Mouse (Mus musculus): ENCODE results near the gene Gm5930. TPM values are rescaled to one million over a fixed set of nuclear protein-coding genes. Genes with fewer than 3 reads are reported as not detected.
"Not testable (repeated sequence)": the region's sequence is repeated elsewhere in the genome, so short reads cannot be mapped to it uniquely, and the experiment has no call there.

Gm5930 gene
- polyA plus RNA-seq (2015; fragmentation: Nextera tagmentation; extraction: Ambion mirVana): not detected in 2 replicates

DNA sequence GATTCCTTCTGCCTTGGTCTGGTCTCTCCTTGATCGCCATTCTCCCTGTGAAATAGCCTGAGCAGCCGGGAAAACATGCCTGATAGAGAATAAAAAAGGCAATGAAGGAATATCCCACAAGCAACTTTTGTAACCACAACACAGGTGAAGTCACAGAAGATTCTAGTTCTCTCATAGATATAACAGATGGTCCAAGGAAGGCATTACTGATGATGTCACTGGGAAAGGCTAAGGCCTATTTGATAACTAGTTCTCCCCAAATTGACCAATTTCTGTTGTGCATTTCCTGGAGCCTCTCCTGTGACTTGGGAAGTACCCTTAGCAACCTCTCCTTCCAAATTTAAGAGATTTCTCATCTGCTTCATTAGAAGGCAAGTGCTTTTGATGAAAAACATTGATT, at the start of gene Gm5930:
Gene Gm5930, minus strand, starts transcription at position 101 of the 400 bp plus-strand sequence.
- whole genome bisulfite sequencing: no CpG with 5 or more reads among the region's 2 CpGs
- H3K36me3 ChIP-seq (ENCODE audit: control insufficient read depth, insufficient read depth); ATAC-seq; H3K27me3 ChIP-seq (replicated peaks; ENCODE audit: control insufficient read depth, insufficient read depth, low read length); H3K4me3 ChIP-seq (replicated peaks; ENCODE audit: low read length); H3K9ac ChIP-seq (replicated peaks; ENCODE audit: low read depth, low read length); H3K27ac ChIP-seq (ENCODE audit: low read length); H3K9me3 ChIP-seq (ENCODE audit: control insufficient read depth, low read length); H3K4me1 ChIP-seq (replicated peaks; ENCODE audit: control insufficient read depth, insufficient read depth, low read length); H3K4me2 ChIP-seq (ENCODE audit: low read length): not testable (repeated sequence)

DNA sequence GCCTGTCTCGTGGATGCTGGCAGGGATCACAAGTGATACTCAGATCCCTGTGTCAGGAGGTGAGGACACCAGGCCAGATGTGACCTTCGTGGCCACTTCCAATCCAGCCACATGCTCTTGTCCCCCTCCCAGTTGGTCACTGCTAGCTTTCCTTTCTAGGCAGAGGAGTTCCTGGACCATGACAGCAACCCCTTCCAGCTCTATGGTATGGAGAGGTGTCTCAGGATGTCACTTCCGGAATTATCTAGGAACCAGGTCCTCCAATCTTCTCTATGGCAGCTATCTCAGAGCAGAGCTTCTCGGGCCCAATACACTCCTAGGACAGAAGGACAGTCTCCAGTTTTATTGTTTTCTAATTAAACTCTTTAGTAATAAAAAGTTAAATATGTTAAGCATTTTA, 45.8 kb upstream of the Gm5930 start:
- H3K4me1 ChIP-seq (replicated peaks; ENCODE audit: control insufficient read depth, insufficient read depth, low read length); H3K36me3 ChIP-seq (ENCODE audit: control insufficient read depth, insufficient read depth); H3K9me3 ChIP-seq (ENCODE audit: control insufficient read depth, low read length); H3K27me3 ChIP-seq (replicated peaks; ENCODE audit: control insufficient read depth, insufficient read depth, low read length); H3K4me3 ChIP-seq (replicated peaks; ENCODE audit: low read length); H3K9ac ChIP-seq (replicated peaks; ENCODE audit: low read depth, low read length); H3K27ac ChIP-seq (ENCODE audit: low read length); ATAC-seq; H3K4me2 ChIP-seq (ENCODE audit: low read length): not testable (repeated sequence)
- 83% methylated on average over 3 of the region's 4 CpGs for WGBS

GRCm38 (mm10) chr14:44365057-44365456, 26.7 kb upstream of the Gm5930 start, which contains the start of gene Gm8229:
Gene Gm8229 (plus strand): TSS chr14:44365357.
- not testable (repeated sequence) for H3K4me2 ChIP-seq (ENCODE audit: low read length); H3K9ac ChIP-seq (replicated peaks; ENCODE audit: low read depth, low read length)
- WGBS: 91% methylated on average over 4 of the region's 4 CpGs

GRCm38 (mm10) chr14:44362301-44362700, 23.9 kb upstream of the Gm5930 start:
- H3K4me2 ChIP-seq (ENCODE audit: low read length); H3K9ac ChIP-seq (replicated peaks; ENCODE audit: low read depth, low read length); H3K27me3 ChIP-seq (replicated peaks; ENCODE audit: control insufficient read depth, insufficient read depth, low read length); H3K27ac ChIP-seq (ENCODE audit: low read length); H3K4me1 ChIP-seq (replicated peaks; ENCODE audit: control insufficient read depth, insufficient read depth, low read length); ATAC-seq; H3K9me3 ChIP-seq (ENCODE audit: control insufficient read depth, low read length); H3K4me3 ChIP-seq (replicated peaks; ENCODE audit: low read length); H3K36me3 ChIP-seq (ENCODE audit: control insufficient read depth, insufficient read depth): not testable (repeated sequence)

More at GRCm38 (mm10) chr14:44365057-44365456, 26.7 kb upstream of the Gm5930 start, which contains the start of gene Gm8229:
- H3K9me3 ChIP-seq (ENCODE audit: control insufficient read depth, low read length); H3K27ac ChIP-seq (ENCODE audit: low read length); H3K4me1 ChIP-seq (replicated peaks; ENCODE audit: control insufficient read depth, insufficient read depth, low read length); ATAC-seq; H3K27me3 ChIP-seq (replicated peaks; ENCODE audit: control insufficient read depth, insufficient read depth, low read length); H3K36me3 ChIP-seq (ENCODE audit: control insufficient read depth, insufficient read depth); H3K4me3 ChIP-seq (replicated peaks; ENCODE audit: low read length): not testable (repeated sequence)

DNA sequence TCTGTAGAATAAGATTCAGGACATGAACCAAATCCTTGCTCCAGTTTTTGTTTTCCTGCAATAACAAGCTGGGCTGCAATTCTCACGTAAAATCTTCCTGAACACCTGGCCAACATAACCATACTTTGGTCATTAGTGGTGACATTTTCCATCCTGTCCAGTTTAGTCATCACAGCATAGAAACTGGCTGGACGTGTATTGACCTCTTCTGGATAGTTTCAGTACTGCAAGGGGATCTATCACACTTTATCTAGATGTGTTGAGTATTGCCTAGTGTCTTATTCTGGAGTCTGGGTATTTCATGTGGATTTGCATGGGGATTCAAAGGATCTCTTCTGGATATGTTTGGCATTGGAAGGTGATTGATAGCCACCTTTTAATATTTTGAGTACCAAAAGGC, 23.0 kb upstream of the Gm5930 start:
- 56% methylated on average over 2 of the region's 2 CpGs for WGBS
- not testable (repeated sequence) for H3K27me3 ChIP-seq (replicated peaks; ENCODE audit: control insufficient read depth, insufficient read depth, low read length); H3K4me1 ChIP-seq (replicated peaks; ENCODE audit: control insufficient read depth, insufficient read depth, low read length); H3K4me3 ChIP-seq (replicated peaks; ENCODE audit: low read length); H3K9me3 ChIP-seq (ENCODE audit: control insufficient read depth, low read length); H3K4me2 ChIP-seq (ENCODE audit: low read length); H3K27ac ChIP-seq (ENCODE audit: low read length); H3K36me3 ChIP-seq (ENCODE audit: control insufficient read depth, insufficient read depth); H3K9ac ChIP-seq (replicated peaks; ENCODE audit: low read depth, low read length); ATAC-seq

GRCm38 (mm10) chr14:44312049-44312448, 26.3 kb downstream of the Gm5930 start:
- not testable (repeated sequence) for H3K4me2 ChIP-seq (ENCODE audit: low read length); H3K9me3 ChIP-seq (ENCODE audit: control insufficient read depth, low read length); H3K27ac ChIP-seq (ENCODE audit: low read length); ATAC-seq; H3K27me3 ChIP-seq (replicated peaks; ENCODE audit: control insufficient read depth, insufficient read depth, low read length); H3K36me3 ChIP-seq (ENCODE audit: control insufficient read depth, insufficient read depth); H3K9ac ChIP-seq (replicated peaks; ENCODE audit: low read depth, low read length); H3K4me1 ChIP-seq (replicated peaks; ENCODE audit: control insufficient read depth, insufficient read depth, low read length); H3K4me3 ChIP-seq (replicated peaks; ENCODE audit: low read length)
- WGBS: 85% methylated on average over 4 of the region's 4 CpGs

- H3K36me3 ChIP-seq (ENCODE audit: control insufficient read depth, insufficient read depth); H3K4me3 ChIP-seq (replicated peaks; ENCODE audit: low read length); H3K4me2 ChIP-seq (ENCODE audit: low read length); H3K27me3 ChIP-seq (replicated peaks; ENCODE audit: control insufficient read depth, insufficient read depth, low read length); H3K9me3 ChIP-seq (ENCODE audit: control insufficient read depth, low read length); H3K9ac ChIP-seq (replicated peaks; ENCODE audit: low read depth, low read length); H3K27ac ChIP-seq (ENCODE audit: low read length); H3K4me1 ChIP-seq (replicated peaks; ENCODE audit: control insufficient read depth, insufficient read depth, low read length); ATAC-seq: not testable (repeated sequence)
- 90% methylated on average over 2 of the region's 2 CpGs for WGBS
Measured at GRCm38 (mm10) chr14:44285280-44285679, 53.1 kb downstream of the Gm5930 start, which contains the start of gene Gm8220. Gene Gm8220 (plus strand): TSS chr14:44285580.

Other genes starting within 250 kb of the Gm5930 start
- gene Ear2, start 235.9 kb downstream of the Gm5930 start, polyA plus RNA-seq (2015; fragmentation: Nextera tagmentation; extraction: Ambion mirVana): not detected in 2 replicates
- gene Gm3327, start 214.7 kb downstream of the Gm5930 start, polyA plus RNA-seq (2015; fragmentation: Nextera tagmentation; extraction: Ambion mirVana): not detected in 2 replicates
- not detected in 2 replicates for gene Gm8212, start 140.9 kb downstream of the Gm5930 start, polyA plus RNA-seq (2015; fragmentation: Nextera tagmentation; extraction: Ambion mirVana)
- not detected in 2 replicates for gene 4930503E14Rik, start 125.3 kb downstream of the Gm5930 start, polyA plus RNA-seq (2015; fragmentation: Nextera tagmentation; extraction: Ambion mirVana)
- gene Gm8220, start 53.0 kb downstream of the Gm5930 start, polyA plus RNA-seq (2015; fragmentation: Nextera tagmentation; extraction: Ambion mirVana): not detected in 2 replicates
- gene Gm8229, start 26.8 kb upstream of the Gm5930 start, polyA plus RNA-seq (2015; fragmentation: Nextera tagmentation; extraction: Ambion mirVana): not detected in 2 replicates
- not detected in 2 replicates for gene Gm3371, start 72.1 kb upstream of the Gm5930 start, polyA plus RNA-seq (2015; fragmentation: Nextera tagmentation; extraction: Ambion mirVana)
- not detected in 2 replicates for gene Gm8232, start 95.1 kb upstream of the Gm5930 start, polyA plus RNA-seq (2015; fragmentation: Nextera tagmentation; extraction: Ambion mirVana)
- gene BC061237, start 153.9 kb upstream of the Gm5930 start, polyA plus RNA-seq (2015; fragmentation: Nextera tagmentation; extraction: Ambion mirVana): not detected in 2 replicates
- not detected in 2 replicates for gene Gm17093, start 179.7 kb upstream of the Gm5930 start, polyA plus RNA-seq (2015; fragmentation: Nextera tagmentation; extraction: Ambion mirVana)
- not detected in 2 replicates for gene Gm8247, start 244.6 kb upstream of the Gm5930 start, polyA plus RNA-seq (2015; fragmentation: Nextera tagmentation; extraction: Ambion mirVana)